Mouse (Mus musculus): ENCODE measurements at regions not wholly inside any gene's neighbourhood (a gene's known extent, or its start where the extent isn't known, plus 50 kb on each side); places are given as distances from the start of the nearest gene placed in this dataset.

DNA sequence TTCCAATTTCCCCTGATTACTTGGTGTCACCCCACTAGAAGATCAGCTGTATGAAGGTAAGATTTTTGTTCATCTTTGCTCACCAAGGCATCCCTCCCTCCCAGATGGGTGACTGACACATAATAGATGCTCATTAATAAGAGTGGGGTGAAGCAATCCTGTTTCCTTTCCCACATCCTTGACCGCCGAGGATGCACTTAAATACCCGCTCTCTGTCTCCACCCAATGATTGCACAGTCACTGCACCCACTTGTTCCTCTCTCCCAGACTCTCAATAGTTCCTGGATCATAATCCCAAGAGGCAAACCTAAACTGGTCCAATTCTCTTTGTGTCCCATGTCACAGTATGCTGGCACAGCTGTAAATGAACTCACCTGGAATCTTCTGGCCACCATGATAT is 86.4 kb upstream of the Ccn6 start:
- DNase-seq (ENCODE audit: low spot score), result no peak

DNA sequence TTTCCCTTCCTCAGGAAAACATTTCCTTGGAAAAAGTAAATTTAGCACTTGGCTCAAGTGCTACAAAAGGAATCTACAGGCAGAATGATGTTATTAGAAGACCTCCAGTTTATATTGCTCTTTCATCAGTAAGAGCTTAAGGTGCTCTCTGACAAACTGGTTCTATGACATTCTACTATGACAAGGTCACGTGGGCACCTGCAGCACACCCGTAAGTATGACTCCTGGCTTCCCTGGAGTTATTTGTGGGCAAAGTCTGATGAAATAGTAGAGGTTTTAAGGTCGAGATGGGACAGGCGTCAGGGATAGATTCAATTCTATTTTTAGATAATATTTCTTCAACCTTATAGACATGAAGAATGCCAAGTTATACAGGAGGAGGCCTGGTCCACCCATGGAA is 84.9 kb upstream of the Ccn6 start:
- DNase-seq (ENCODE audit: low spot score), result no peak

DNA sequence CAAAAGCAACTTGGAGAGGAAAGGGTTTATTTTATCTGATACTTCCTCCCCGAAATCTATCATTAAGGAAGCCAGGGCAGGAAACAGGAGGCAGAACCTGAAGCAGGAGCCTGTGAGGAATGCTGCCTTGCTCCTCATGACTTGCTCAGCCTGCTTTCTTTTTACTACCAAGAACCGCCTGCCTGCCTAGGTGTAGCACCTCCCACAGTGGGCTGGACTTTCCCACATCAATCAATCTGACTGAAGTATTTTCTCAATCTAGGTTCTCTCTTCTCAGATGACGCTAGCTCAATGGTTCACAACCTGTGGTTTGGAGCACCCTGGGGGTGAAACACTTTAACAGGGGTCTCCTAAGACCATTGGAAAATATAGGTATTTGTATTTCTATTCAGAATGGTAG is 83.4 kb upstream of the Ccn6 start:
- no peak for DNase-seq (ENCODE audit: low spot score)

DNA sequence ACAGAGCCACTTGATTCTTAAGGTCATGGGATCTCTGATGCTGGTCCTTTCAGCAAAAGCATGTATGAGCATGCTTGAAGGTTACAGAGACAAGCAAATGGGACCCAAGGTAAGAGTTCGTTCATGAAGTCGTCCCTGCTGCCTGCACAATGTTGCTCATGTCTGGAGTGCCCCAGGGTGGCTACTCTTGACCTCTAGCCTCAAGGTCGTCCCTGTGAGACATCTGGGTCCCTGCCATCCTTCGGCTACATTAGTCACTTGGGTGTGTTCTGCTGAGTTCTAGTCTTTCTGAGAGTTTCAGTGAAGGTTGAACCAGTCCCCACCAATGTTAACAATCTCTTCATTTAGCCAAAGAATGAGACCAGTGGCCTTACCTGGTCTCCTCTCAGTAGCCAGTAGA is 81.5 kb upstream of the Ccn6 start:
- no peak for DNase-seq (ENCODE audit: low spot score)

DNA sequence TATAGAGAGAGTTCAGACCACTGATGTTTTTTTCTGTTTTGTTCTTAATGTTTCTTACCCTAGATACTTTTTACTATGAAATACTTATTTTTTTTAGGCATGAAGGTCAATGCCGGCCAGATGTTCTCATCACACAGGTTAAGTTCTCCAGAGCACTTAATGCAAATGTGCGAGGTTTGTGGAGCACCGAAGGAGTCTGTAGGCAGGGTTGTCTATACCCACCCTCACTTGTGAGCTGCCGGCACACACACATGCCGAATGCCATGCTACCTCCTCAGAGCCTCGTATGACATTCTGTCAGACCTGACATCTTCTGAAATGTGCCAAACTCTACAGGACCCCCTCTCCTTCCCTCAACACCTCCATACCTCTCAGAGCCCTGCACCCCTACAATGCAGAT is 80.5 kb upstream of the Ccn6 start:
- no peak for DNase-seq (ENCODE audit: low spot score)

DNA sequence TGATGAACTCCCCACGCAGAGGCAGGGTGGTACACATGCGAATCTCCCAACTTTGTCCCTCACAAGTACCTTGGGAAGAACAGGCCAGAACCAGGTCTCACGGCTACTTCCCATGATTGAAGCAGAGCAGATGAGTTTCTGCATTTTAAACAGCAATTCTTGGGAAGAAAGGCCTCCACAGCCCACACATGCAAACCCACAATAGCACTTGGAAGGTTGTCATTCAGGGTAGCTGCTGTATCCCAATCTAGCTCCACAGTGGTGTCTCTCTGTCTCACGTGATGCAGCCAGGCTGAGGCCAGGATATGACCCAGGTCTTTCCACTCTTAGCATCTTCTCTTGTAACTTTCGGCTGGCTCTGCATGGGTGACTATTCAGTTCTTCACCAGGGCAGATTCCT is 78.8 kb upstream of the Ccn6 start:
- DNase-seq (ENCODE audit: low spot score), result no peak

DNA sequence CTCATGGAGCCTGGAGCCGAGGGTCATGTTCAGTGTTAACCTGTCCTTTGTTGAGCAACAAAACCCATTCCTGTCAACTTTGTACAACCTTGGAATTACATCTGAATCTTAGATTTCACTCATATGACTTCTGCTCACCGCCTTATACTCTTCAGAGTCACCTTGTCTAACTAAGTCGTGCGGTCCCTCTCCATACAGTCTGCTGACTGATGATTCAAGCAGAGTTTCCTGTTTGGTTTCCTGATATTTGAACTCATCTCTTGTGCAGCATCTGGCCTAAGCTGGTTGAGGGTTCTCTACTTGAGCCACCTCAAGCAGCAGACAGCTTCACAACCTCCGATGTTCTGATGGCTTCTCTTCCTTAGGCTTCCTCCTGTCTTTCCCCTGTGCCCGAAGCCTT is 78.3 kb upstream of the Ccn6 start:
- no peak for DNase-seq (ENCODE audit: low spot score)

DNA sequence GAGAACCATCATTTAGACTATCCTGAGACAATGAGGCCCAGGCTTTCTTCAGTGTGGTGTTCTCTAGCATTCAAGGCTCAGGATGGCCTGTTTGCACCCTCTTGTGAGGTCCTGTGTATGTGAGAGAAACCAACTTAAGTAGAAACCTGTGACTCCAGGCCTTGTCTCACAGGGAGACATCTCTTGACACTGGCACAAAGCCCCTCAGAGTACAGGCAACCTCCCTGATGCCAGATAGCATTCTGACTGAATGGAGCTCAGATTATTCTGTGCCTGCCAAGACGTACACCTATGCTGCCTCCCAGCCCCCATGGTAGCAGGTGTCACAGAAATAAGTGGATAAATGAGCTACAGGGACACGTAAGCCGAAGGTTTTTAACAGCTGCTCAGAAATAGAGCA is 77.9 kb upstream of the Ccn6 start:
- no peak for DNase-seq (ENCODE audit: low spot score)

DNA sequence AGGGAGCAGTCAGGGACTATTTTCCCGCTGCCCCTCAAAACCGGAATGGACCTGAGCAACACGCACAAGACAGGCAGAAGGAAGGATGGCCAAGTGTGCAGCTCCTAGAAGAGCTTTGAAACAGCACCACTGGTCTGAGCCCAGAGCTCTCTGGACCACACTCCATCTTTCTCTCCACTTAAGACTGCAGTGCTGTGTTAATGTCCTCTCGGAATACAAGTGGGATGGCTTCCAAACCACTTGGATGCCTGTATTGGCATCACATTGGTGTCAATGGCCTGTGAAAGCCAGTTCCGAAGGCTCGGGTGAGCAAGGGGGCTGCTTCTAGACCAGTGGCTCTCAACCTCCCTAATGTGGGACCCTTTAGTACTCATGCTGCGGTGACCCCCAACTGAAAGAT is 77.4 kb upstream of the Ccn6 start:
- DNase-seq (ENCODE audit: low spot score), result no peak

DNA sequence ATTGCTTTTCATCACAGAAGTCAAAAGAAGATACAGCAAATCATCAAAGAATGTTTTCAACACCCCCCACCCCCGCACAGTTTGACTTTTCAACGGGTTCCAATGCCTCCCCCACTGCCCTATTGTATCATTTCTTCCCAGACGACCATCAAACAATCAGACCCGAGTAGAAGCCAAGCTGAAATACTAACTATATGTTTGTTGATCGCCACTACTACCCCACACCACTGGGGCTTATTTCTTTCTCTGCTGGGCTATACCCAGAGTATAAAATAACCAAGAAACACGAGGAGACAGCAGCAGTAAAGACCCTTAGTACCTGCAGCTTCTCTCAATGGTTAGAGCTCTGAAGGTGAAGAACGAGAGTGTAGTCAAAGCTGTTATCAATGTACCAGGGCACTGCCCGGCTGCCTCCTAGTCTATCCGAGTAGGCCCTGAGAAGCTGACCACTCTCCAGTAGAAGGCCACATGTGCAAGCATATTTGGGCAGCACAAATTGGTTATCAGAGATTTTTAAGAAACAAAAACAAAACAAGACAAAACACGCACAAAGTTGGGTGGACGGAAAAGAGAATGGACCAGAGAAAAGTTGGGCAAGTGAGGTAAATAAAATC is 76.7 kb upstream of the Ccn6 start:
- no peak for DNase-seq (ENCODE audit: low spot score)

DNA sequence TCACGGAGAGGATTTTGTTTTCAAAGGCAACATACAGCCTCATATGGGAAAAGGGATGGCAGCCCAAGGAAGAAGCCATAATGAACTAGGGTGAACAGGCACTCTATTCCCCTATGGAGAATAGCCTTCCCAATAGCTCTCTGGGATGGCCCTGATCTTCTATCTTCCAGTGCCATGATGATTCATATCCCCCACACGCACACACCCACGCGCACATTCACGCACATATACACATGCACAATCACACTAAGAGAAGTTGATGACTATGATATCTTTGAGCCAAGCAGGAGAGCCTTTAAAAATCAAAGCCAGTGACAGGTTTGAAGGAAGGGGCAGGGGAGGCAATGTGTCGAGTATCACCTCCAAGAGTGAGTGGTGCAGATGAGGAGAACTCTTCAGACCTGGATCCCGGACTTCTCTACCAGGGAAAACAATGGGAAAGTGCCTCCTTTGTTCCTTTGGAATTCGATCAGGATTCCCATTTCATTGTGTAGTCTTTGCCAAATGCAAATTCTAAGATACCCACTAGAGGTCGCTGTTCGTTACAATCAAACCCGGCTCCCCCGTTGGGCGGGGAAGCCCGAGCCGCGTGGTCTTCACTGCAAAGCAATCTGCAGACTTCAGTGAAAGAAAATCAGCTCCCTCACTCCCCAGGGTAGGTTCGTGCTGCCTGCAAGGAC is 76.0 kb upstream of the Ccn6 start:
- peak; percentile 78 for DNase-seq (ENCODE audit: low spot score)

DNA sequence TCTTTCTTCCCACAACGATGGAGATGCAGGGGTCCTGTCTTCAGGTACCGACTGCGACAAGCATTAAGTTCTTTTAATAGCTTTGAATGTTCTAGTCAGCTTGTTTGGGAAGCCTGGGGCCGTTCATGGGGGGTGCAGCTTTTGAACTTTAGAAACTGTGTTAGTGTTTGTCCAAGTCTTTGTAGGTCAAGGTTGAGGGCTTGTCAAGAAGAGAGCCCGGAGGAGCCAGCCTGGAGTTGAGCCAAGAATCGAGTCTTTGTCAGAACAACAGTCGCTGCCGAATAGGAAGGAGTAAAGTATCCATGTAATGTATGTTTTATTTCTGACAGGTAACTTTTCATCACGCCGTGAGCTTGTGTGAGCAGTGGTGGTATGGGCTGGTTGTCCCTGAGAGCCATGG is 75.0 kb upstream of the Ccn6 start:
- peak; percentile 38 for DNase-seq (ENCODE audit: low spot score)

DNA sequence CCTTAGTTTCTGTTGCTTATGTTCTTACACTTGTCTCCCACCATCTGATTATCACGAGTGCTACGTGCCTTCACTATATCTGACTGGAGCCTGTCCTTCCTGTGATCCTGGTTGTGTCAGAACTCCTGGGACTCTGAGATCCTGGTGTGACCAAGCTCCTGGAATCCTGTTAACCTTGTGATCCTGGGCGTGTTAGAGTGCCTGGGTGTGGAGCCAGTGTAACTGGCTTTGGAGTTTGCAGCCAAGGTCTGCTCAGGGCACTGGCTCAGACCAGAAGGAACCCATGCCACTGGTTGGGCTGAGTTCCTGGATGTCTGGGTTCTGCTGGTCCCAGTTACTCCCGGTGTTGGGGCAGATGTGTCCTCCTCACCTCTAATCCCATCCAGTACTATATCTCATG is 74.0 kb upstream of the Ccn6 start:
- no peak for DNase-seq (ENCODE audit: low spot score)

DNA sequence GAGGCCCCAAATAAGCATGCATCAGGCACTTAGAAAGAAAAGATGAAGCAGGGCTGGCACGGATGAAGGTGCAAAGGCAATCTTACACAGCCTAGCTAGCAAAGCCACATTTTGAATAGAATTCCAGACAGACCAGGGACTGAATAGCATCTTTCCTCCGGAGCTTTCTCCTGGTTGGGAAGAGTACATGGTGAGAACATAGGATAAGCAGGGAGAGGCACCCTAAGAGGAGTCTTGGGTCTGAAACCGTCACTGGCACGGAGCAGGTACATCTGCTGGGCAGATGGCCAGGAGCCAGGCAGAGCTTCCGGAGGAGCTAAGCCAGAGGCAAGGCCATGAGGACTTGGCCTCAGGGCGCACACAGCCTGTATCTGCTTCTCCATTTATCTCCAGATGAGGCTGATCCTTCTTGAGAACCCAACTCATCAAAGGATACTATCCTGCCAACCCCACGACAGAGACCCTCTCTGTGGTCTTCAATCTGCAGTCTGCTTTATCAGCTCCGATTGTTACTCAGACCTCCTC is 70.4 kb upstream of the Ccn6 start:
- DNase-seq (ENCODE audit: low spot score), result no peak

DNA sequence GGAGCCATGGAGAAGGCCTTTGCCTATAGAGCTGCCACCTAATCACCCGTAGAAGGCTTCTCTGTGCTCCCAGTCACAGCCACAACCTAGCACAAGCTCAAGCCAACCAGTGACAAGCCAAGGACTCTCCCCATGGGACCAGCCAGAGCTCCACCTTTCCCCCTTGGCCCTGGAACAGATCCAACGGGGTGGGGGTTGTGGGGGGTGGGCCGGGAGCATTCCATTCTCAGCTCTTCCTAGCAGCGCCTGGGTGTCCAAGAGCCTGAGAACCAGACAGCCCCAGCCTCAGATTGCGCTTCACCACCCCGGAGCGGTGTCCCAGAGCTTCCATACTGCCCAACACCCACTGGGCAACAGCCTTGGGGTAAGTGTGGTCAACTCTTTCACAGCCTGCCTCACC is 69.6 kb upstream of the Ccn6 start:
- no peak for DNase-seq (ENCODE audit: low spot score)

DNA sequence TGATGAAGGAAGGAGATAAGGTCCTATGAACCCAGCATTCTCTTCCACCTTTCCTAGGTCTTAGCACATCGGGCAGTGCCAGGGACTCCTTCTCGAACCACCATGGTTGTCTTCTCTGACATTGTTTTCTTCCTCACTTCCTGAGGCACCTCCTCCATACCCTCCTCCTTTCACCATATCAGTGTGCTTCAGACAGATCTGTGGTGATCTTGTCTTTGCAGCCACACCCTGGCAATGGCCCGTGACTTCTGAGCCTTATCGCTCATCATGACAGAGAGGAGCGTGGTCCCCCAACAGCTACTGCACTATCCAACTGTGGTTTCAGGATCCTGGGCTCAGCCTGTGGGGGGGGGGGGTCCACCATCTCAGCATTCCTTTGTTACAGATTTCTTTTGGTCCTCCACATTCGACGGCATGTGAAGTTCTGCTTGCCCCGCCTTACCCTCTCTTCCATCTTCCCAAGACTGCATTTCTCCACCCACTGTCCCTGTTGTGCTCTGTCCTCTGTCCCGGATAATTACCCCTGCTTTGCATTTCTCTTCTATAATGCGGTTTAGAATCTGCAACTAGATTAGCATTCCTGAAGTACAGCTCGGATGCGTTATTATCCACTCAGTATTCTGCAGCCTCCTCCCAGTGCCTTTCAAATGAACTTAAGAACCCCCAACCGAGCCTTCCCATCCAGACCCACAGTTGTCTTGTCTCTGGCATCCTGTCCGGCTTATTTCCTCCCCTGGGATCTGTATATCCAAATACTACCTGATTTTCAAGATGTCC is 67.2 kb upstream of the Ccn6 start:
- DNase-seq (ENCODE audit: low spot score), result no peak

DNA sequence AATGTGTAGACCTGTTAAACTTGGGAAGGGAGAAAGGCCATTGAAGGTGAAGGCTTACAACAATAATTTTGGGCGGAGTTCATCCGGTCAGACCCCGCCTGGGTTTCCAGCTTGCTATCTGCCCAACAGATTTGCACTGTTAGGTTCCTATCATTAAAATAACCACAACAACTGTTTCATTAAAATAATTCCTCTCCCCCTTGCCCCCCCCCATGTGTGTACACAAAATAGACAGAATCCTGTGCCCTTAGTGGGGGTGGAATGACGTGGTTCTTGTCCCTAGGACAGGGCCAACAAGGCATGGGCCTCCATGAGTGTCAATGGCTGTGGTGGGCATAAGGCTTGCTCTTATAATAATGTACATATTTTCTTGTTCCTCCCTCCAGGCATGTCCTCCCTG is 65.6 kb upstream of the Ccn6 start:
- DNase-seq (ENCODE audit: low spot score), result no peak

DNA sequence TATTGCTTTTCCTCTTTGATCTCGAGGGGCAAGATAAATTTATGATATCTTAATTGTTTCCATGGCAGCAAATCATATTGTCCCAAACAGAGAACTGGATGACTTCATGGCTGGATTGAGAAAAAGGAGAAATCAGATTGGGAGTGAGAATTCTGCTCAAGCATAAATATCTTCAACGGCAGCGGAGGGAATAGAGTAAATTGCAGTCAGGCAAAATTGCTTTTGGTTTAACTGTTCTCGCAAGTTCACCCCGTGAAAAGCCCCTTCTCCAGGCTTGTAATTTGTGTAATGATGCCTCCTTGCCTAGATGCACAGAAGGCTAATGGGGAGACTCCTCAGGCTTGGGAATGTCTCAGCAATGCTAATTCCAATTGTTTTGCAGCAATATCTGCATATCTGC is 64.4 kb upstream of the Ccn6 start:
- no peak for DNase-seq (ENCODE audit: low spot score)

DNA sequence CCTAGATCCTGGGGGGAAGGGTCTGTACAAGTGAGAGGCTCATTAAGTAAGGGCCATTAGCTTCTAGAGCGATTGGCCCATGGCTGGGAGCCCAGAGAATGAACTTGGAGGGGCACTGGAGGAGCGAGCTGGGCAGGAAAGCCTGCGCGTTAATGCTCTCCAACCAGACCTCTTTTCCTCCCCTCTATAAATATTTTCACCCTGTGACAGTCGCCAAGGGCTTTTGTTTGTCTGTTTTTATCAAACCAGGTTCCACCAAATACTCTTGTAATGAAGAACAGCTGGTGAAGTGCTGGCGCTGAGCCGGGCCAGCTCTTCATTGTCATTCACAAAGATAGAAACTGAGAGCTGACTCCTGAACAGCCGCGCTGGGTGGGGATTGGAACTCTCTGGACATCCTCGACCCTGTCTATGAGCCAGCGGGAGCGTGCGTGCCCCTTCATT is 63.9 kb upstream of the Ccn6 start:
- DNase-seq (ENCODE audit: low spot score), result peak; percentile 27

DNA sequence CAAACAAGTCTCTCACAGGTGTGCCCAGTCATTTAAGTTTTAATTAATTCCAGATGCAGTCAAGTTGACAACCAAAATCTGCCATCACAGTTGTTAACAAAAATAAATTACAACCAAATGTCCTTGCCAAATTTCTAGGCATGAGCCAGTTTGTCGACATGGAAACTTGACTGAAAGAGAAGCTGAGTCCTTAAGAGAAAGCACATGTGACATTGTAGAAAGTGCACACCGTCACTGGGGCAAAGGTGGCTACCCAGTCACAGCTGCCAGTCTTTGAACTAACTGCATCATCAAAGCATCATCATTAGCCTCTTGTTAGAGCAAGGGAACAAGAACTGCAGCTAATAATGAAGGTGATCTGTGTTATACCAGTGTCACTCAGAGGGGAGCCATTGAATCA is 62.9 kb upstream of the Ccn6 start:
- no peak for DNase-seq (ENCODE audit: low spot score)

DNA sequence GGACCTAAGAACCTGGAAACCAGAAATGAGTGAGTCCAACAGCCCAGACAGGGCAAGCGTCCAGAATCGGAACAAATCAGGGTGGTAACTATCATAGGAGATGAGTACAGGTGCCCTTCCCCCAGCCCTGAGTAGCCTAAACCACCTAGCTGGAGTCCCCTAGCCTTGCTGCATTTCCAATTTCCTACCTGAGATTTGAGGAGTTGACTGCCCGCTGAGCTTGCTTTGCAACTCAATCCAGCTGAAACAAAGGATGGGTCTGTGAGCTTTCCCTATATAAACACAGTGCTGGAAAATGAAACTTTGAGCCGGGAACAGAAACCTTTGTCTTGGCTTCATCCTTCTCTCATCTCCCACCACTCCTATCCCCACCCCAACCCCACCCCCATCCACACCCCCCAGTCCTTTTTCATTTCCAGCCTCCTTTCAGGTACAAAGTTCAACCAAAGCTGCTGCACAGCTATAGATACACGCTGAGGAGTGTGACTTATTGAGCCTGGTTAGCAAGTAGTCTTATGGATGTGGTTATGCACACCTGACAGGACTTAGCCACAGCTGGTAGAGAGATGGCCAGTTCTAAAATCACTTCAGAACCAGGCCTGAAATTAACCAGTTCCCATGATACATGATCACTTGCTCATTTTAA is 61.0 kb upstream of the Ccn6 start:
- DNase-seq (ENCODE audit: low spot score), result no peak

DNA sequence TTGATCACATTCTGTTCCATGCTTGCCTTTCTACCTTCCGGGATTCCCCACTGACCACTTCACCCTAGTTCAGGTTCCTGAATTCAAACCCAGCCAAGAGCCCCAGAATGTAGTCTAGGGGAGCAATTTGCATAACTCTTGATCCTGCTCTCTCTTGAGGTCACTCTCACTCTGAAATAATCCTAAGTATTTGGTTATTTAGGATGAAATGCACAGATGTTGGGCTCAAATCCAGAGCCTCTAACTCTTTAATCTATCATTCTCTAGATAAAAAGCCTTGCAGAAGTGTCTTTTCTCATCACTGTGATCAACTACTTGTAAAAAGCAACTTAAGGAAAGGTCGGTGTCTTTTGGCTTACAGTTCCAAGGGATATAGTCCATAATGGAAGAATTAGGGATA is 57.4 kb upstream of the Ccn6 start:
- no peak for DNase-seq (ENCODE audit: low spot score)

DNA sequence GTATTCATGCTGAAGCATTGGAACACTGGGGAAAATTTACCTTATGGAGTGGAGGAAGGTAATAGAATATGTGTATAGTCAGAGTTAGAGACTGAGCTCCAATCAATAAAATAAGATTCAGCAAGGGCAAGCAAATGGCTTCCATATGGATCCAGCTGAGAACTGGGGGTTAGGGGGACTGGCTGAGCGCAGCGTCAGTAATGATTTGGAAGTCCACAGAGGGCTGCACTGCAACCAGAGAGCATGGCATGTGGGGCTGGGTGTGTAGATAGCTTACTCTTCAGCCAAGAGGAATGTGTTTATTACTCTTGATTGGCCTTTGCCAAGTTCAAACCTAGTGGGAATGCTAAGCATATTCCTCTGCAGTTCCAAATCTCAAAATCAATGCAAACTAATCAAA is 55.8 kb upstream of the Ccn6 start:
- no peak for DNase-seq (ENCODE audit: low spot score)
